Mouse (Mus musculus): Measurements from ENCODE around the gene Pkd1l3. TPM values are rescaled to one million over a fixed set of nuclear protein-coding genes. Genes with fewer than 3 reads are reported as not detected.
A peak's percentile ranks its signal among the peaks of the same experiment; 100 is the strongest.

The Pkd1l3 gene
- polyA plus RNA-seq, 1 experiment: 0.62 TPM

- no peak for DNase-seq (ENCODE audit: extremely low spot score in 1 of 2, low spot score in 1 of 2)
These were observed 1.3 kb downstream of the Pkd1l3 start for GRCm38 (mm10) chr8:109615569-109615968.

- DNase-seq (ENCODE audit: extremely low spot score in 1 of 2, low spot score in 1 of 2): peak in 1 of 2 experiments; percentile 44
These were observed 14.3 kb downstream of the Pkd1l3 start for GRCm38 (mm10) chr8:109628638-109629037.

GRCm38 (mm10) chr8:109632498-109632897 lies 18.2 kb downstream of the Pkd1l3 start:
- DNase-seq (ENCODE audit: extremely low spot score in 1 of 2, low spot score in 1 of 2): no peak

GRCm38 (mm10) chr8:109635146-109635545 lies 20.8 kb downstream of the Pkd1l3 start:
- DNase-seq (ENCODE audit: extremely low spot score in 1 of 2, low spot score in 1 of 2): no peak

GRCm38 (mm10) chr8:109638851-109639250 lies 24.5 kb downstream of the Pkd1l3 start:
- no peak for DNase-seq (ENCODE audit: extremely low spot score in 1 of 2, low spot score in 1 of 2)

- no peak for DNase-seq (ENCODE audit: extremely low spot score in 1 of 2, low spot score in 1 of 2)
These were observed 26.1 kb downstream of the Pkd1l3 start for GRCm38 (mm10) chr8:109640410-109640809.

GRCm38 (mm10) chr8:109641236-109641635 lies 26.9 kb downstream of the Pkd1l3 start:
- DNase-seq (ENCODE audit: extremely low spot score in 1 of 2, low spot score in 1 of 2): no peak

GRCm38 (mm10) chr8:109647331-109647730 lies 33.0 kb downstream of the Pkd1l3 start:
- DNase-seq (ENCODE audit: extremely low spot score in 1 of 2, low spot score in 1 of 2): peak in 1 of 2 experiments; percentile 22

GRCm38 (mm10) chr8:109648469-109648868 lies 34.2 kb downstream of the Pkd1l3 start:
- no peak for DNase-seq (ENCODE audit: extremely low spot score in 1 of 2, low spot score in 1 of 2)

- no peak for DNase-seq (ENCODE audit: extremely low spot score in 1 of 2, low spot score in 1 of 2)
These were observed 36.5 kb downstream of the Pkd1l3 start for GRCm38 (mm10) chr8:109650801-109651200.

- DNase-seq (ENCODE audit: extremely low spot score in 1 of 2, low spot score in 1 of 2): peak in 1 of 2 experiments; percentile 63
These were observed 42.5 kb downstream of the Pkd1l3 start for GRCm38 (mm10) chr8:109656860-109657259.

GRCm38 (mm10) chr8:109662328-109662727 lies 48.0 kb downstream of the Pkd1l3 start:
- no peak for DNase-seq (ENCODE audit: extremely low spot score in 1 of 2, low spot score in 1 of 2)

GRCm38 (mm10) chr8:109666616-109667015 lies 52.3 kb downstream of the Pkd1l3 start:
- DNase-seq (ENCODE audit: extremely low spot score in 1 of 2, low spot score in 1 of 2): no peak

GRCm38 (mm10) chr8:109672656-109673055 lies 58.3 kb downstream of the Pkd1l3 start:
- DNase-seq (ENCODE audit: extremely low spot score in 1 of 2, low spot score in 1 of 2): no peak

- DNase-seq (ENCODE audit: extremely low spot score in 1 of 2, low spot score in 1 of 2): no peak
These were observed 59.3 kb downstream of the Pkd1l3 start for GRCm38 (mm10) chr8:109673596-109673995.

- peak; percentile 61 to 73 for DNase-seq (ENCODE audit: extremely low spot score in 1 of 2, low spot score in 1 of 2)
These were observed 61.8 kb downstream of the Pkd1l3 start for GRCm38 (mm10) chr8:109675896-109676643.

- DNase-seq (ENCODE audit: extremely low spot score in 1 of 2, low spot score in 1 of 2): no peak
These were observed 67.2 kb downstream of the Pkd1l3 start for GRCm38 (mm10) chr8:109681535-109681934.

GRCm38 (mm10) chr8:109682120-109682519 lies 67.8 kb downstream of the Pkd1l3 start:
- no peak for DNase-seq (ENCODE audit: extremely low spot score in 1 of 2, low spot score in 1 of 2)

- DNase-seq (ENCODE audit: extremely low spot score in 1 of 2, low spot score in 1 of 2): no peak
These were observed 72.9 kb downstream of the Pkd1l3 start for GRCm38 (mm10) chr8:109687248-109687647.

- DNase-seq (ENCODE audit: extremely low spot score in 1 of 2, low spot score in 1 of 2): no peak
These were observed 77.5 kb downstream of the Pkd1l3 start for GRCm38 (mm10) chr8:109691769-109692168.

- no peak for DNase-seq (ENCODE audit: extremely low spot score in 1 of 2, low spot score in 1 of 2)
These were observed 78.3 kb downstream of the Pkd1l3 start for GRCm38 (mm10) chr8:109692443-109693145.
